ENCODE assay signal across 8 mouse cellular contexts in the genomic region with DNA sequence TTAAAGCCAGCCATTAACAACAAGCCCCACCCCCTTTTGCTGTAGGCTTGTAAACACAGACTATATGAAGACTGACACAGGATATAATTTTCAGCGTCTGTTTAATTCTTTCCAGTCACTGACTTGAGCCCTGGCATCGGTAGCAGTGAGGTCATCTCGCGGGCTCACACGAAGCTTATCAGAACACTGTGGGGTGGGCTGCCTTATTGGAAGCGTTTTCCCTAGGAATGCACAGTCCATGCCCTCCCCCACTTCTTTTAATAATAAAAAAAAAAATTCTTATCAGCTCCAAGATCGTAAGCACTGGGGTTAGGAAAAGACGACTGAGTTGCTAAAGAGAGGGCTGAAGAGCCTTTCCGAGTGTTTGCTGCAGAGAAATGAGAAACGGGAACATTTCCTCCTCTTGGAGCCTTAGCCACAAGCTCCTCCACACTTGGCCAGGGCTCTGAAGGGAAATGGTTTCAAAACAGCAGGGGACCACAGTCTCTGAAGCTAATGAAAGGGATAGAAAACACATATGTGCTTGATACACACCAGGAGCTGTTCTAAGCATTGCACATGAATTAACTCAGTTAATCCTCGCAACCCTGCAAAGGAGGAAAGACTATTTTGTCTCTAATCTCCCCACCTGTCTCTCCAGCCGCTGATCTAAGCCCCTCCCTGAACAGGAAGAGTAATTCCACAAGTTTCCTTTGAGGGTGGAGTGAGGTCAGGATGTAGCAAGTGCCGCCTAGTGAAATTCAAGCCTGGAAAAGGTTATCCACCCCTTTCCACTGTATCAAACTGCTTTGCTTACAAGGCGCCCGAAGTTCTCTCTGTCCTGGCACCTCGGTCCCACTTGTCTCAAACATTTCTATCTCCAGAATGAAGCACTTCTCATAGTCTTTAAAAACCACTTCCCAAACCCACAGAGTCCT. TPM values are rescaled to one million over a fixed set of nuclear protein-coding genes. Genes with fewer than 3 reads are reported as not detected.
DNase-seq lines count a peak whose midpoint lies in the region; ATAC-seq and TF ChIP-seq lines count a peak whose summit lies in the region.

No protein-coding gene starts in this region.

- no peak overlapping the region for H3K9ac ChIP-seq in stomach, postnatal 0 days (ENCODE audit: low read length)

- H3K4me2 ChIP-seq in stomach, postnatal 0 days (replicated peaks; ENCODE audit: low read depth): peak overlapping the region; percentile 20; the same call in 1 of the 2 replicates

- no peak for TF ChIP-seq EP300 in stomach, postnatal 0 days (optimal IDR thresholded peaks at IDR 0.05)

- DNase-seq in heart, adult 8-10 months (ENCODE audit: low spot score): peak; percentile 26
- DNase-seq in lung, adult 2 months: peak; percentile 54
- DNase-seq in stomach, postnatal 0 days (ENCODE audit: low spot score): no peak
- DNase-seq in layer of hippocampus, adult 11-12 months (ENCODE audit: low spot score): no peak
- DNase-seq in urinary bladder, postnatal 10 days (ENCODE audit: low spot score): no peak

- TF ChIP-seq CTCF in lung, adult 2 months (IDR thresholded peaks at IDR 0.05; ENCODE audit: insufficient read depth, low read length): no peak
- no peak for TF ChIP-seq CTCF in stomach, postnatal 0 days (IDR thresholded peaks at IDR 0.05; ENCODE audit: low read depth)

- H3K4me1 ChIP-seq in megakaryocyte, embryonic 14.5 days: peaks cover 43% of the 10 kb centered on the region
- peaks cover 8% of the 10 kb centered on the region; the same call in 1 of the 2 replicates for H3K4me1 ChIP-seq in lung, adult 2 months (ENCODE audit: control insufficient read depth, insufficient read depth, low read length)
- no peaks in the 10 kb centered on the region for H3K4me1 ChIP-seq in stomach, postnatal 0 days (replicated peaks; ENCODE audit: control insufficient read depth, insufficient read depth)

- TF ChIP-seq POLR2A in lung, adult 2 months (IDR thresholded peaks at IDR 0.05; ENCODE audit: borderline replicate concordance, extremely low read depth, low read depth, low read length): no peak

- 9% methylated on average over 16 of the region's 16 CpGs for WGBS in lung, adult 2 months
- 9% methylated on average over 16 of the region's 16 CpGs for WGBS in stomach, postnatal 0 days

- no peaks in the 10 kb centered on the region for H3K9me3 ChIP-seq in megakaryocyte, embryonic 14.5 days
- no peaks in the 10 kb centered on the region for H3K9me3 ChIP-seq in stomach, postnatal 0 days (ENCODE audit: control insufficient read depth, low read length)

- no peak for ATAC-seq in megakaryocyte, adult 5-6 weeks (ENCODE audit: poor library complexity, severe bottlenecking)
- peak; percentile 47; the same call in 1 of the 2 replicates for ATAC-seq in stomach, postnatal 0 days (ENCODE audit: low FRiP score, low TSS enrichment)
- ATAC-seq in inflammation-experienced regulatory T-cells, adult 6 months: no peak

- peak overlapping the region; percentile 77 for H3K4me3 ChIP-seq in megakaryocyte, embryonic 14.5 days (replicated peaks)
- no peak overlapping the region for H3K4me3 ChIP-seq in lung, adult 2 months (replicated peaks; ENCODE audit: extremely low read depth, low read depth, low read length)
- H3K4me3 ChIP-seq in stomach, postnatal 0 days (ENCODE audit: low read depth, low read length): no peak overlapping the region

- no peaks in the 10 kb centered on the region for H3K36me3 ChIP-seq in megakaryocyte, embryonic 14.5 days (replicated peaks; ENCODE audit: low read length)
- H3K36me3 ChIP-seq in stomach, postnatal 0 days (ENCODE audit: control insufficient read depth, insufficient read depth, low read length): no peaks in the 10 kb centered on the region

- peaks cover 43% of the 10 kb centered on the region for H3K27me3 ChIP-seq in megakaryocyte, embryonic 14.5 days (replicated peaks)
- no peaks in the 10 kb centered on the region for H3K27me3 ChIP-seq in stomach, postnatal 0 days (ENCODE audit: control insufficient read depth, insufficient read depth, low read length)

- H3K27ac ChIP-seq in stomach, postnatal 0 days (replicated peaks): 0 out of 2 replicates have a peak overlapping the region, but pooled peaks have one; percentile 9

RNA-seq across cellular contexts. Expression of gene Tspan11, which starts 33.4 kb away (rescaled TPM):
- not detected in 2 replicates for polyA plus RNA-seq in megakaryocyte, embryonic 14.5 days (2012; ENCODE audit: insufficient read depth, low replicate concordance)
- total RNA-seq in megakaryocyte, adult 5-6 weeks (2015): not detected in 2 replicates
- total RNA-seq in megakaryocyte, adult 5-6 weeks (2017): not detected in 2 replicates
- total RNA-seq in heart, adult 8-10 months (2022): 1 to 10 TPM in 1 of 4 experiments, under 1 TPM in 3; 0.79 to 1.7 (median 0.82) TPM
- polyA plus RNA-seq in lung, adult 2 months (2012; rRNA removed): 47.4 and 85.7 TPM in 2 replicates
- 2.3 and 2.4 TPM in 2 replicates for polyA plus RNA-seq in stomach, postnatal 0 days (2015; fragmentation: Nextera tagmentation; extraction: Ambion mirVana)
- polyA plus RNA-seq in inflammation-experienced regulatory T-cells, adult 6 months (2017; shearing (Covaris generic)): not detected

Comparison
In these comparisons a context has a peak if more than half of its experiments do, and no peak if none do; other contexts are left out.
1. DNase-seq: peak in heart, adult 8-10 months (single experiment) and lung, adult 2 months (single experiment); none in stomach, postnatal 0 days (single experiment), layer of hippocampus, adult 11-12 months (single experiment) and urinary bladder, postnatal 10 days (single experiment).
2. RNA of gene Tspan11, which starts 33.4 kb away (polyA plus RNA-seq): 47.4 to 85.7 TPM in lung, adult 2 months; 2.3 to 2.4 TPM in stomach, postnatal 0 days, not detected in megakaryocyte, embryonic 14.5 days and not detected in inflammation-experienced regulatory T-cells, adult 6 months; every median in the first group is over 10 times any median in the second.